Mouse (Mus musculus): Measurements from ENCODE around the gene Ahcyl2. TPM values are rescaled to one million over a fixed set of nuclear protein-coding genes. Genes with fewer than 3 reads are reported as not detected.

Gene Ahcyl2
- polyA plus RNA-seq, 2 experiments: 20.8 to 23.3 TPM

DNA sequence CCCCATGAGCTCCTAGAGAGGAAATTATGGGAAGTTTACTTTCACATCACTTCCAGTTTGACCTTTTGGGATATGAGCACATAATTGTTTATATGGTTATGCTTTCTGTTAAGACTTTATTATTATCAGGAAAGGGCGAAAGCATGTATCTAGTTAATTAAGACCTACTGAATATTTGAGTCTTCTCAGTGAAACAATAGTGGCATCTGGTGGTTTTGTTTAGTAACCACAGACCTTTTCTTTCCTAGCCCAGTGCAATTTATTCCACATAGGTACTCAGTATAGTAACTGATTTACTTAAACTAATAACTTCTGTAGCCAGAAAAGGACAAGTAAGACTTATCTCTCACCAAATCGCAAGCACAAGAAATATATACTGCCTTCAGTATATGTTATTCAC is 178.8 kb downstream of the Ahcyl2 start:
- no peak overlapping the region for H3K9ac ChIP-seq (ENCODE audit: low read depth, low read length, severe bottlenecking)
- no peak overlapping the region for H3K27ac ChIP-seq (replicated peaks; ENCODE audit: low read depth, low read length)
- H3K4me2 ChIP-seq (replicated peaks; ENCODE audit: low read depth, low read length, severe bottlenecking): no peak overlapping the region
- no peaks in the 10 kb centered on the region for H3K4me1 ChIP-seq (ENCODE audit: control insufficient read depth, insufficient read depth, low read length)
- TF ChIP-seq POLR2A (IDR thresholded peaks at IDR 0.05; ENCODE audit: borderline replicate concordance, extremely low read depth, insufficient read depth, insufficient read length): no peak
- no peaks in the 10 kb centered on the region for H3K27me3 ChIP-seq (ENCODE audit: control insufficient read depth, insufficient read depth, low read length)
- H3K9me3 ChIP-seq (ENCODE audit: control insufficient read depth, low read length): no peaks in the 10 kb centered on the region
- WGBS: 73% methylated on average over 2 of the region's 2 CpGs
- ATAC-seq (ENCODE audit: low FRiP score, low read depth) (no peak), DNase-seq (ENCODE audit: low spot score) (peak; percentile 20)
- no peak overlapping the region for H3K4me3 ChIP-seq (replicated peaks; ENCODE audit: low read length)
- no peaks in the 10 kb centered on the region for H3K36me3 ChIP-seq (ENCODE audit: control insufficient read depth, insufficient read depth, low read length)

DNA sequence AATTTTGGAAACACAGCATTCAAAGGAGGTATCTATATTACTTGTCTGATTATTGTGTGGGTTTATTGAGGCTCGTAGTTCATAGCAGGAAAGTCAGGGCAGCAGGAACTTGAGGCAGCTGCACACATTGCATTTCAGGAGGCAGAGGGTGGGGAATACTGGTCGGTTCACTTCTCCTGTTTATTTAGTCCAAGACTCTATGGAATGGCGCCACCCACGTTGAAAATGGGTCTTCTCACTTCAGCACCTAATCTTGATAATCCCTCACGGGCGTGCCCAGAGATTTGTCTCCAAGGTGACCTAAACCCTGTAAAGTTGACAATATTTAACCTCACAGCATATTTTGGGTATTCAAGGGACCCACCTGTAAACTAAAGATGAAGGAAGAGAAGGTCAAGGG is 180.0 kb downstream of the Ahcyl2 start:
- Histone ChIP-seq H3K36me3 (ENCODE audit: control insufficient read depth, insufficient read depth, low read length) (no peaks in the 10 kb centered on the region), H3K9me3 (ENCODE audit: control insufficient read depth, low read length) (no peaks in the 10 kb centered on the region), H3K4me2 (replicated peaks; ENCODE audit: low read depth, low read length, severe bottlenecking) (no peak overlapping the region), H3K27ac (replicated peaks; ENCODE audit: low read depth, low read length) (no peak overlapping the region), H3K4me3 (replicated peaks; ENCODE audit: low read length) (no peak overlapping the region), H3K27me3 (ENCODE audit: control insufficient read depth, insufficient read depth, low read length) (no peaks in the 10 kb centered on the region), H3K9ac (ENCODE audit: low read depth, low read length, severe bottlenecking) (no peak overlapping the region), H3K4me1 (ENCODE audit: control insufficient read depth, insufficient read depth, low read length) (no peaks in the 10 kb centered on the region)
- no peak for ATAC-seq (ENCODE audit: low FRiP score, low read depth)
- WGBS: 72% methylated on average over 6 of the region's 6 CpGs
- no peak for TF ChIP-seq POLR2A (IDR thresholded peaks at IDR 0.05; ENCODE audit: borderline replicate concordance, extremely low read depth, insufficient read depth, insufficient read length)
- no peak for DNase-seq (ENCODE audit: low spot score)

DNA sequence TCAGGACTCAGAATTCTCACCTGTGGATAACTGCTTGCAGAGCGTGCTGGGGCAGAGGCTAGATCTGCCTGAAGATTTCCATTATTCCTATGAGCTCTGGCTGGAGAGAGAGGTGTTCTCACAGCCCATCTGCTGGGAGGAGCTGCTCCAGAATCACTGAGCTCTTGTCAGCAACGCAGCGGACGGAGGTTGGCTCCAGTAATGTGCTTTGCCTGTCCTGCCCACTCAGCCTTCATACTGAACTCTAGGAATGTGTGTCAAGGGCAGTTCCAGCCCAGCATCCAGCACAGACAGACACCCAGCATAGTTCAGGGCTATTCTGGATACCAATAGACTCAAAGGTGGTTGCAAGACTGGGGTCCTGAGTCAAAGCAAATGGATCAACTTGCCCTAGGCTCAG is 188.9 kb downstream of the Ahcyl2 start:
- Histone ChIP-seq H3K4me3 (replicated peaks; ENCODE audit: low read length) (no peak overlapping the region), H3K9me3 (ENCODE audit: control insufficient read depth, low read length) (no peaks in the 10 kb centered on the region), H3K4me1 (ENCODE audit: control insufficient read depth, insufficient read depth, low read length) (no peaks in the 10 kb centered on the region), H3K36me3 (ENCODE audit: control insufficient read depth, insufficient read depth, low read length) (no peaks in the 10 kb centered on the region), H3K27me3 (ENCODE audit: control insufficient read depth, insufficient read depth, low read length) (no peaks in the 10 kb centered on the region), H3K27ac (replicated peaks; ENCODE audit: low read depth, low read length) (no peak overlapping the region), H3K4me2 (replicated peaks; ENCODE audit: low read depth, low read length, severe bottlenecking) (no peak overlapping the region), H3K9ac (ENCODE audit: low read depth, low read length, severe bottlenecking) (no peak overlapping the region)
- ATAC-seq (ENCODE audit: low FRiP score, low read depth) (no peak), DNase-seq (ENCODE audit: low spot score) (no peak)
- WGBS: 67% methylated on average over 4 of the region's 4 CpGs
- no peak for TF ChIP-seq POLR2A (IDR thresholded peaks at IDR 0.05; ENCODE audit: borderline replicate concordance, extremely low read depth, insufficient read depth, insufficient read length)

DNA sequence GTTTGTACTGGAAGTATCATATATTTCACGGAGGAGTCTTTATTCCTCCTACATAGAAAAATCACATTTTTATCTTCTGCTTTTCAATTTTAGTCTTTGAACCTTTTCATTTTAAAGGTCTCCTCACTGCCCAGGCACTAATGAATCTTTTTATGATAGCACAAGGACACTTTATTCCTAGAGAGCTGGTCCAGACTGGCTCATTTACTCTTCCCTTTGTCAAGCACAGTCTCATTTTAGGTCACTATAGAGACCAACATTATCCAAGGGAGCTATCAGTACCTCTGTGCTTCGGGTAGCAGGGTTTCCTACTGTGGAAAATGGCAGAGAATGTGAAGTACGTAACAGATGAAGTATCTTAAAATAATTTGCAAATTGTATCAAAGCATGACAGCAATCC is 190.9 kb downstream of the Ahcyl2 start:
- no peaks in the 10 kb centered on the region for H3K4me1 ChIP-seq (ENCODE audit: control insufficient read depth, insufficient read depth, low read length)
- H3K36me3 ChIP-seq (ENCODE audit: control insufficient read depth, insufficient read depth, low read length): no peaks in the 10 kb centered on the region
- ATAC-seq (ENCODE audit: low FRiP score, low read depth) (no peak), DNase-seq (ENCODE audit: low spot score) (no peak)
- no peak overlapping the region for H3K9ac ChIP-seq (ENCODE audit: low read depth, low read length, severe bottlenecking)
- no peak for TF ChIP-seq POLR2A (IDR thresholded peaks at IDR 0.05; ENCODE audit: borderline replicate concordance, extremely low read depth, insufficient read depth, insufficient read length)
- no peaks in the 10 kb centered on the region for H3K27me3 ChIP-seq (ENCODE audit: control insufficient read depth, insufficient read depth, low read length)
- H3K4me3 ChIP-seq (replicated peaks; ENCODE audit: low read length): no peak overlapping the region
- H3K9me3 ChIP-seq (ENCODE audit: control insufficient read depth, low read length): no peaks in the 10 kb centered on the region
- 77% methylated on average over 3 of the region's 3 CpGs for WGBS
- no peak overlapping the region for H3K4me2 ChIP-seq (replicated peaks; ENCODE audit: low read depth, low read length, severe bottlenecking)
- H3K27ac ChIP-seq (replicated peaks; ENCODE audit: low read depth, low read length): no peak overlapping the region

DNA sequence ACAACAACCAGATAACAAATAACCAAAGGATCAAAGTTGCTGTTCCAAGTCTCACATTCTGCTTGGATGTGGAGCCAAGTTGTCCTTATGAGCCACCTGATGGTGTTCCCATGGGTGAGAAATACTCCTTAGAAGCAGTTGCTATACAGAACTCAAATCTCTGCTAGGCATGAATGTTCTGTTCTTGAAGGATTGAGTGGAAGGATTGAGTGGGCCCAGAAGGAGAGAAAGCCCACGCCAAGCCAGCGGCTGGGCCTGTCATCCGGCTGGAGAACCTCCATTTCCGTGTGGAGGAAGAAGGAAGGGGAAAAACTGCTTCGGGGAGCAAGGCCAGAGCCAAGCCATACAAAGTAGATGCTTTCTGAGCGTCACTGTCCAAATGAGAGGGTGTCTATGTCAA is 193.3 kb downstream of the Ahcyl2 start:
- no peak for DNase-seq (ENCODE audit: low spot score)
- H3K36me3 ChIP-seq (ENCODE audit: control insufficient read depth, insufficient read depth, low read length): no peaks in the 10 kb centered on the region
- H3K9me3 ChIP-seq (ENCODE audit: control insufficient read depth, low read length): no peaks in the 10 kb centered on the region
- no peak overlapping the region for H3K4me2 ChIP-seq (replicated peaks; ENCODE audit: low read depth, low read length, severe bottlenecking)
- TF ChIP-seq POLR2A (IDR thresholded peaks at IDR 0.05; ENCODE audit: borderline replicate concordance, extremely low read depth, insufficient read depth, insufficient read length): no peak
- no peak overlapping the region for H3K27ac ChIP-seq (replicated peaks; ENCODE audit: low read depth, low read length)
- no peaks in the 10 kb centered on the region for H3K27me3 ChIP-seq (ENCODE audit: control insufficient read depth, insufficient read depth, low read length)
- no peaks in the 10 kb centered on the region for H3K4me1 ChIP-seq (ENCODE audit: control insufficient read depth, insufficient read depth, low read length)
- no peak for ATAC-seq (ENCODE audit: low FRiP score, low read depth)
- no peak overlapping the region for H3K9ac ChIP-seq (ENCODE audit: low read depth, low read length, severe bottlenecking)
- 93% methylated on average over 6 of the region's 6 CpGs for WGBS
- no peak overlapping the region for H3K4me3 ChIP-seq (replicated peaks; ENCODE audit: low read length)

Other genes with a start within 250 kb of the Ahcyl2 start
- gene Irf5, start 241.4 kb upstream of the Ahcyl2 start, polyA plus RNA-seq (2012; rRNA removed): 4.8 and 5.0 TPM in 2 replicates
- 3.2 and 4.4 TPM in 2 replicates for gene Irf5, start 241.4 kb upstream of the Ahcyl2 start, polyA plus RNA-seq (2014; fragmentation: Nextera tagmentation; extraction: Ambion mirVana)
- gene Tnpo3, start 158.1 kb upstream of the Ahcyl2 start, polyA plus RNA-seq (2012; rRNA removed): 60.1 and 64.0 TPM in 2 replicates
- 82.7 and 90.4 TPM in 2 replicates for gene Tnpo3, start 158.1 kb upstream of the Ahcyl2 start, polyA plus RNA-seq (2014; fragmentation: Nextera tagmentation; extraction: Ambion mirVana)
- 4.9 and 5.0 TPM in 2 replicates for gene Tspan33, start 73.8 kb upstream of the Ahcyl2 start, polyA plus RNA-seq (2012; rRNA removed)
- 2.7 and 2.8 TPM in 2 replicates for gene Tspan33, start 73.8 kb upstream of the Ahcyl2 start, polyA plus RNA-seq (2014; fragmentation: Nextera tagmentation; extraction: Ambion mirVana)
- 104 and 134 TPM in 2 replicates for gene Smo, start 32.5 kb upstream of the Ahcyl2 start, polyA plus RNA-seq (2012; rRNA removed)
- 58.1 and 68.4 TPM in 2 replicates for gene Smo, start 32.5 kb upstream of the Ahcyl2 start, polyA plus RNA-seq (2014; fragmentation: Nextera tagmentation; extraction: Ambion mirVana)
- 3.3 and 3.5 TPM in 2 replicates for gene Strip2, start 149.0 kb downstream of the Ahcyl2 start, polyA plus RNA-seq (2012; rRNA removed)
- 2.5 and 2.6 TPM in 2 replicates for gene Strip2, start 149.0 kb downstream of the Ahcyl2 start, polyA plus RNA-seq (2014; fragmentation: Nextera tagmentation; extraction: Ambion mirVana)